Mouse (Mus musculus) lung, embryonic 16.5 days (tissue): ENCODE data around the gene Cxcl2. TPM values are rescaled to one million over a fixed set of nuclear protein-coding genes. Genes with fewer than 3 reads are reported as not detected.
A peak's percentile ranks its signal among the peaks of the same experiment; 100 is the strongest.

Experiments
- ATAC-seq: fragments of 200-750 bp; cut with Nextera tagmentation; 2 replicates; pipeline ENCODE4 v1.8.0; 2017; ENCODE audit warnings: low read depth, mild to moderate bottlenecking, moderate library complexity
- H3K27ac ChIP-seq: fragments of 300-500 bp; sonication (generic); 2 replicates; pipeline ENCODE4 v1.5.1; 2014; ENCODE audit warnings: mild to moderate bottlenecking, control low read depth, low read length
- H3K27me3 ChIP-seq: fragments of 300-500 bp; sonication (generic); 2 replicates; pipeline ENCODE4 v1.6.1; 2014; ENCODE audit warnings: low read depth, low read length, mixed read lengths; ENCODE audit not compliant: control insufficient read depth, insufficient read depth
- H3K36me3 ChIP-seq: fragments of 300-500 bp; sonication (generic); 2 replicates; pipeline ENCODE4 v1.6.1; 2014; ENCODE audit warnings: low read length; ENCODE audit not compliant: control insufficient read depth, insufficient read depth
- H3K4me1 ChIP-seq: fragments of 300-500 bp; sonication (generic); replicated peaks from 2 replicates; pipeline ENCODE4 v1.6.1; 2014; ENCODE audit warnings: low read length, mixed read lengths; ENCODE audit not compliant: control insufficient read depth, insufficient read depth
- H3K4me2 ChIP-seq: fragments of 300-500 bp; sonication (generic); 2 replicates; pipeline ENCODE4 v1.6.1; 2014; ENCODE audit warnings: low read depth, low read length, control low read depth
- H3K4me3 ChIP-seq: fragments of 300-500 bp; sonication (generic); 2 replicates; pipeline ENCODE4 v1.5.1; 2014; ENCODE audit warnings: mild to moderate bottlenecking, low read length, control low read depth
- H3K9ac ChIP-seq: fragments of 300-500 bp; sonication (generic); 2 replicates; pipeline ENCODE4 v1.6.1; 2014; ENCODE audit warnings: low read length, control low read depth
- H3K9me3 ChIP-seq: fragments of 300-500 bp; sonication (generic); 2 replicates; pipeline ENCODE4 v1.6.1; 2016; ENCODE audit warnings: low read length; ENCODE audit not compliant: control insufficient read depth
- WGBS: fragments of 180-500 bp; shearing (Covaris S2); extraction: QIAGEN DNeasy Blood & Tissue Kit; methylation state at CpG from one replicate; pipeline ENCODE4 v1.1.7; 2014; 5-methylcytosine and 5-hydroxymethylcytosine counted together
- polyA plus RNA-seq: library from polyadenylated mRNA; unstranded; fragments of >200 nt; fragmentation: Nextera tagmentation; extraction: Ambion mirVana; gene quantifications from 2 replicates; pipeline ENCODE4 v1.2.1, GENCODE M21; 2015

The Cxcl2 gene
- polyA plus RNA-seq, 1 experiment from 2014 or later = not detected

DNA sequence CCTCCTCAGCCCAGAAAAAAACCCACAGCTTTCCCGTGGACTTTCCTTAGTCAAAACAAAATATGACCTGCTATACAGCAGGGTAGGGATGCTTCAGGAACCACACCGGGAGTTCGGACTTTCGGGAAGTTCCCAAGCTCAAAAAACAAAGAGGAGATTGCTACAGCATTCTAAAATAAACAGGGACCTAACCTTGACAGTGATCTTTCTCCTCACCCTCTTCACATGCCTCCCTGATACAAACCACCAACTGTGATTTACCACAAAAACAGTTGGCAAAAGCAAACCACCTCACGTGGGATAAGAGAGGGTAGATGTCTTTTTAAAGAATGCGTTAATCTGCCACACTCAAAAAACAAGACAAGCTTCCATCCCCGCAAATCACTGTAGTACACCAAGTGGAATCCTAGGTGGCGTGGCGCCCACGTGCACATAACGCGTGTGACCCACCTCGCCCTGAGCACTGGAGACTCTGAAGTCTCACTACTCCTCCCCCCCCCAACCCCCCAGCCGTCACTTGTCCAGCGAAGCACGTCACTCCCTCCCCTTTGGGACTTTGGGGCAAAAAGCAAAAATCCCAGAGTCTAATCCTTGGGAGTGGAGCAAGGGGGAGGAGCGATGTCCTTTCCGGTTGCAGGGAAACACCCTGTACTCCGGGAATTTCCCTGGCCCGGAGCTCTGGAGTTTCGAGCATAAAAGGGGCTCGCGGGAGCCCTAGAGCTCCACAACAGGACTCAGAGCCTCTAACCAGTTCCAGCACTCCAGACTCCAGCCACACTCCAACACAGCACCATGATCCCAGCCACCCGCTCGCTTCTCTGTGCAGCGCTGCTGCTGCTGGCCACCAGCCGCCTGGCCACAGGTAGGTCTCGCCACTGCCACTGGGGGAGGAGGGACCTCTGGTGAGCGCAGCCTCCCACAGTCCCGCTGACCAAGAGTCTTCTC lies 12.9 kb upstream of the Cxcl2 start, which contains the start of gene Cxcl1:
Gene Cxcl1 (plus strand): TSS at position 723 of the 945 bp plus-strand sequence.
- peak; percentile 83 for ATAC-seq
- peak within 1 kb of the TSS; percentile 54 for H3K4me3 ChIP-seq
- peak within 1 kb of the TSS; percentile 61 for H3K9ac ChIP-seq
- peak within 1 kb of the TSS; percentile 72 for H3K4me2 ChIP-seq
- WGBS = 5% methylated on average over 28 of the region's 30 CpGs
- H3K27me3 ChIP-seq = no peaks in the 10 kb centered on the region; the same call in 1 of the 2 replicates
- H3K36me3 ChIP-seq = no peaks in the 10 kb centered on the region
- H3K9me3 ChIP-seq = no peaks in the 10 kb centered on the region
- 0 out of 2 replicates have a peak within 1 kb of the TSS, but pooled peaks have one; percentile 10 for H3K27ac ChIP-seq
- H3K4me1 ChIP-seq = no peaks in the 10 kb centered on the region; the same call in 1 of the 2 replicates

DNA sequence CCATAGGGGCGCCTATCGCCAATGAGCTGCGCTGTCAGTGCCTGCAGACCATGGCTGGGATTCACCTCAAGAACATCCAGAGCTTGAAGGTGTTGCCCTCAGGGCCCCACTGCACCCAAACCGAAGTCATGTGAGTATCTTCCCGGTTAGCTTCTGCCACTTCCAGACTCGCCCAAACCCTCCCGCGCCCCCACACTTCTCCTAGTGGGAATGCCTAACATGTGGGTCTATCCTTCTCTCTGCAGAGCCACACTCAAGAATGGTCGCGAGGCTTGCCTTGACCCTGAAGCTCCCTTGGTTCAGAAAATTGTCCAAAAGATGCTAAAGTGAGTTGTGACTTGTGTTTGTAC lies 12.2 kb upstream of the Cxcl2 start:
- H3K9ac ChIP-seq = peak overlapping the region; percentile 61
- no peaks in the 10 kb centered on the region for H3K9me3 ChIP-seq
- H3K4me3 ChIP-seq = peak overlapping the region; percentile 54
- no peak overlapping the region for H3K27ac ChIP-seq
- peak overlapping the region; percentile 72 for H3K4me2 ChIP-seq
- no peaks in the 10 kb centered on the region; the same call in 1 of the 2 replicates for H3K27me3 ChIP-seq
- WGBS = 21% methylated on average over 10 of the region's 10 CpGs
- no peak for ATAC-seq
- H3K36me3 ChIP-seq = no peaks in the 10 kb centered on the region
- H3K4me1 ChIP-seq = no peaks in the 10 kb centered on the region; the same call in 1 of the 2 replicates

DNA sequence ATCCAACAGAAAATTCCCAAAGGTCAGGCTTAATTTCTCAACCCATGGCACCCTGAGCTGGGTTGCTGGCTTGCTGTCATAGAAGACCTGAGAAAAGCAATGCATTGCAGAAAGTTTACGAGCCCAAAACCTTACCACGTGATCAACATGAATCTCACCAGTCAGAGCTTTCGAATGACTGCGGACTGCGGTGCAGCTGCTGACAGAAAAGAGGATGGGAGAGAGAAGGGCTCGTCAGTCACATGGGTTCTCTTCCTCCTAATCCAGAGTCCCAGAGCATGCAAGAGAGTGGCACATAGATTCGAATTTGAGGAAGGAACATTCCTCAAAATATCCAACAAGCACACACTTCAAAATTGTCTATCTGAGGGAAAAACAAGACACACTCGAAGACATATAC lies 9.4 kb upstream of the Cxcl2 start:
- Histone ChIP-seq H3K4me2 (no peak overlapping the region), H3K9me3 (no peaks in the 10 kb centered on the region), H3K36me3 (no peaks in the 10 kb centered on the region), H3K27ac (no peak overlapping the region), H3K4me1 (no peaks in the 10 kb centered on the region; the same call in 1 of the 2 replicates), H3K4me3 (no peak overlapping the region), H3K27me3 (no peaks in the 10 kb centered on the region; the same call in 1 of the 2 replicates), H3K9ac (no peak overlapping the region)
- WGBS = 67% methylated on average over 8 of the region's 8 CpGs
- ATAC-seq = no peak

DNA sequence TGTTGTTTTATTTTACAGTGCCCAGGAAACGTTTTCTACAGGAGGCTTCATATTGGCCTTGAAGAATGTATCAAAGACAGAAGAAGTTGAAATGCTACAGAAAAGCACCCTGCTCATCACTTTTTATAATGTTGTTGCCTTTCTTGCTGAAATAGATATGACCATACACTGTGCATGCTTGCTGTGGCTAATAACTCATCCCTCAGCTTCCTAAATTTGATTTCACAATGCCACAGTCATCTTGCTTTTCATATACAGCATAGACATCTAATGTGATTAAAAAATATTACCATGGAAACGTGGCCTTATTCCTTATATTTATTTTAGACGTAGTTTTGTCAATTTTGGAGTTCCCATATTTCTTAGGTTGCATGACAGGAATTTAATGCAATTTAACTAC lies 6.2 kb upstream of the Cxcl2 start:
- Histone ChIP-seq H3K36me3 (no peaks in the 10 kb centered on the region), H3K9me3 (no peaks in the 10 kb centered on the region), H3K4me1 (peaks cover 4% of the 10 kb centered on the region), H3K27me3 (no peaks in the 10 kb centered on the region; the same call in 1 of the 2 replicates), H3K27ac (no peak overlapping the region), H3K4me2 (no peak overlapping the region), H3K4me3 (no peak overlapping the region), H3K9ac (no peak overlapping the region)
- 70% methylated on average over 3 of the region's 3 CpGs for WGBS
- no peak for ATAC-seq

DNA sequence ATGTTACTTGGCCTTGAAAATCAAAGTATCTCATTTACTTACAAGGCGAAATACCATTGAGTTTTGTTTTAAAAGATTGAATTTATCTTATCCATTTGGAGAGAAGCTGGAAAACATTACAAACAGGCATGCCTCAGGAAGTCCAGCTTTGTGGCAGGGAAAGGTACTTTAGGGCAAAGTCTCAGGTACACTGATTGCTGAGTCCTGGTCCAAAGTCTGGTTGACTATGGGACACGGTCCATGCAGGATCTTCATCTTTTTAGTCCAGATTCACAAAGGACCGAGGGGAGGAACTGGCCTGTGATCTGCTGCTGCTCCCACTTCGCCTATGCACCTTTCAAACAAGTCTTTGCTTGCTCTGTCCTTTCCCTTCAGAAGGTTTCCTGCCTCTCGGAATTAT lies 4.4 kb upstream of the Cxcl2 start:
- H3K27me3 ChIP-seq = peaks cover 9% of the 10 kb centered on the region
- no peak overlapping the region for H3K4me2 ChIP-seq
- WGBS = 78% methylated on average over 5 of the region's 5 CpGs
- no peaks in the 10 kb centered on the region for H3K9me3 ChIP-seq
- no peak for ATAC-seq
- no peaks in the 10 kb centered on the region for H3K36me3 ChIP-seq
- H3K4me3 ChIP-seq = no peak overlapping the region
- H3K27ac ChIP-seq = no peak overlapping the region
- no peak overlapping the region for H3K9ac ChIP-seq
- peaks cover 8% of the 10 kb centered on the region for H3K4me1 ChIP-seq

DNA sequence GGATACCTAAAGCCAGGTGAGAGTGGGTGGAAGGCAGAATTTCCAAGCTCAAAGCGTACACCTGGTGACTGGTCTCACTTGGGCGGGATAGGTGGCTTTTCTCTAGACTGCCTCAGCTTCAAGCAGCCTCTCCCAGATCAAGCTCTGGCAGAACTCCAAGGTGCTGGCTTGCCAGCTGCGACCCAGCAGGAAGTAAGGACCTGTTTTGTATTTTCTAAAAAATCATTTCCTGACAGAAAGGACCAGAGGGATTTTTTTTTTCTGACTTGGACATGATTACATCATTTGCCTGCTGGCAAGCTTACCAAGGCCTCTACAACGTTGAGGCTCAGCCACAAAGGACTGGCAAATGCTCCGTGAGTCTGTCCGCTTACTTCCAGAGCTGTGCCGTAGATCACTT lies 3.5 kb upstream of the Cxcl2 start:
- H3K9me3 ChIP-seq = no peaks in the 10 kb centered on the region
- no peak overlapping the region for H3K4me2 ChIP-seq
- H3K4me3 ChIP-seq = no peak overlapping the region
- H3K36me3 ChIP-seq = no peaks in the 10 kb centered on the region
- H3K9ac ChIP-seq = no peak overlapping the region
- H3K27me3 ChIP-seq = peaks cover 16% of the 10 kb centered on the region
- peak; percentile 74 for ATAC-seq
- no peak overlapping the region for H3K27ac ChIP-seq
- WGBS = 27% methylated on average over 7 of the region's 7 CpGs
- H3K4me1 ChIP-seq = peaks cover 8% of the 10 kb centered on the region

DNA sequence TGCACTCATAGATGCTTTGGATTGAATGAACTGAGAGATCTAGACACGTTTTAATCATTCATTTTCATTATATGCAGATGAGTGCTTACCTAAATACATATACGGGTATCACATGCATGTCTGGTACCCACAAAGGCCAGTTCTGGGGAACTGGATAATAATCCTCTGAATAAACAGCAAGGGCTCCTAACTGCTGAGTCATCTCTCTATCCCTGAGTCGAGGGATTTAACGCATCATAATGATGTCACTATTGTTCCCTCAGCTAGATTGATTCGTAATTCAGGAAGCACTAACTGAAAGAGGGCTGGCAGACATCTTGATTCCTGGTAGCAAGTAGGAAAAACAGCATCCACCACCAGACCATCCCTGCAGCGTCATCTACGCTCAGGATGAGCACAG lies 3.0 kb upstream of the Cxcl2 start:
- Histone ChIP-seq H3K4me1 (peaks cover 8% of the 10 kb centered on the region), H3K9me3 (no peaks in the 10 kb centered on the region), H3K4me3 (no peak overlapping the region), H3K4me2 (no peak overlapping the region), H3K27me3 (peaks cover 16% of the 10 kb centered on the region), H3K27ac (no peak overlapping the region), H3K36me3 (no peaks in the 10 kb centered on the region), H3K9ac (no peak overlapping the region)
- WGBS = 69% methylated on average over 7 of the region's 7 CpGs
- no peak for ATAC-seq

DNA sequence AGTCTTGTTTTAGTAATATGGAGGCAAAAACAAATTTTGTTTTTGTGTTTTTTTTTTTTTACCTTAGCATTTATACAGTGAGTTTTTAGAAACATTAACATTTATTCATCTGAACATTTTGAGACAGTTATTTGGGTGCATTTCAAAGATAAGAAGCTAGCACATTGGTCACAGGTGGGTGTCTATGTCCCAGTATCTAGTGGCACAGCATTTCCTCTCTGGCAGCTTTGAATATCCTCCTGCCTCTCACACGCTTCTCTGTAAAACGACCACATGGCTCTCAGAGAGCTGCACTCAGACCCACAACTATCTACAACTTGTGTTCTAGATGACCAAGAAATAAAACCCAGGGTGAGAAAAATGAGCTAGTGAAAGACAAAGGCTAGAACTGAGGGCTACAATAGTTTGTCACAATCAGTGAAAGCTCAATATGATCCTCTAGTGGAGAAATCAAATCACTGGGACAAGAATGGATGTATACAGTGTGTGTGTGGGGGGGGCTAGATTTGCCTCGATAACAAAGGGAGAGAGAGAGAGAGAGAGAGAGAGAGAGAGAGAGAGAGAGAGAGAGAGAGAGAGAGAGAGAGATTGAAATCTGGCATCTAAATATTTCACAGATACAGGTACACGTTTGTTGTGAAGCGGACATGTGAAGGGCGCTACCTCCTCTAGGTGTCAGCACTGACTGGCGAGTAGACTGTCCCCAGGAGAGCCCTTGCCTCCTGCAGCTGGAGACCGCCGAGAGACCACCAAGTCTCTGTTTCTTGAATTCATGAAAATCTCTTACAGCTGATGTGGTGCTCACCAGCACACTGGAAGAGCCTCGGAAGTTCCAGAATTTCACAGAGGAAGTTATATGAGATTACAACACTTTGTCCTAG lies 1.1 kb upstream of the Cxcl2 start:
- H3K4me1 ChIP-seq = peaks cover 8% of the 10 kb centered on the region
- peak overlapping the region; percentile 38 for H3K4me3 ChIP-seq
- no peak overlapping the region for H3K27ac ChIP-seq
- peaks cover 20% of the 10 kb centered on the region for H3K27me3 ChIP-seq
- no peaks in the 10 kb centered on the region for H3K36me3 ChIP-seq
- H3K4me2 ChIP-seq = peak overlapping the region; percentile 69
- 8% methylated on average over 10 of the region's 10 CpGs for WGBS
- no peaks in the 10 kb centered on the region for H3K9me3 ChIP-seq
- H3K9ac ChIP-seq = 0 out of 2 replicates have a peak overlapping the region, but pooled peaks have one; percentile 4
- ATAC-seq = no peak

DNA sequence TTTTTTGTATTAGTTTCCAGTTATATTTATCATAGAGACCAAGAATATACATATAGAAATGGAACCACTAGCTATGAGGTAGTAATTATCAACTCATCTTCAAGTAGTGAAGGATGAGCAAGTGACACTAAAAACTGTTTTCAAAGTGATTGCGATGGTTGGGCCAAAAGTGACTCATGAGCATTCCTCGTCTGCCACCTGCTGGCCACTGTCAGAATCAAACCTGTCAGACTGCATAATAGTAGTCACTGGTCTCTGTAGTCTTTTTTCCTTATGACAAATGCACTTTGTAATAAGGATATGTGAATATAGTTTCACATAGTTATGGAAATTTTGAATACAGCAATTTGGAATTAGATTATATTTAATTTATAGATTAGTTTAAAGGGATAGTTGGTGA lies 5.3 kb downstream of the Cxcl2 start:
- H3K9me3 ChIP-seq = no peaks in the 10 kb centered on the region
- no peak overlapping the region for H3K9ac ChIP-seq
- no peaks in the 10 kb centered on the region for H3K36me3 ChIP-seq
- H3K4me3 ChIP-seq = no peak overlapping the region
- no peaks in the 10 kb centered on the region for H3K4me1 ChIP-seq
- 1% methylated on average over 2 of the region's 2 CpGs for WGBS
- H3K4me2 ChIP-seq = no peak overlapping the region
- no peak overlapping the region for H3K27ac ChIP-seq
- no peak for ATAC-seq
- H3K27me3 ChIP-seq = peaks cover 14% of the 10 kb centered on the region
